Mouse (Mus musculus): Measurements from ENCODE around the gene Tnni1.

Gene Tnni1

DNA sequence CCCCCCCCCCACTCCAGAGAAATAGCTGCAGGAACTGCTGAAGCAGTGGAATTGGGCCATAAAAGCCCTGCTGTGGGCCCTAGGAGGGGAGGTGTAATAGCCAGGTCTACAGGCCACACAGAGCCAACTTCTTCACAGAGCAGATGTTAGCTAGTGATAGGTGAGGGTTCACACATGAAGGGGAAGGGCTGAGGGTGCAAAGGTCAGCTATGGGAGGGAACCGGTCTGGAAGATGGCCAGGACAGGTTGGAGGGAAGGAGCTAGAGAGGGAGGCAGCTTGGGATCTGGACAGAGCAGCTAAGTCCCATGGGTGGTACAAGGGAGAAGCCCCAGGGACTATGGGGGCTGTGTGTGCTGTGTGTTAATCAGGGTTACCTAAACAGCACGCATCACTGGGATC is 30.9 kb downstream of the Tnni1 start:
- DNase-seq (ENCODE audit: low spot score) = no peak

DNA sequence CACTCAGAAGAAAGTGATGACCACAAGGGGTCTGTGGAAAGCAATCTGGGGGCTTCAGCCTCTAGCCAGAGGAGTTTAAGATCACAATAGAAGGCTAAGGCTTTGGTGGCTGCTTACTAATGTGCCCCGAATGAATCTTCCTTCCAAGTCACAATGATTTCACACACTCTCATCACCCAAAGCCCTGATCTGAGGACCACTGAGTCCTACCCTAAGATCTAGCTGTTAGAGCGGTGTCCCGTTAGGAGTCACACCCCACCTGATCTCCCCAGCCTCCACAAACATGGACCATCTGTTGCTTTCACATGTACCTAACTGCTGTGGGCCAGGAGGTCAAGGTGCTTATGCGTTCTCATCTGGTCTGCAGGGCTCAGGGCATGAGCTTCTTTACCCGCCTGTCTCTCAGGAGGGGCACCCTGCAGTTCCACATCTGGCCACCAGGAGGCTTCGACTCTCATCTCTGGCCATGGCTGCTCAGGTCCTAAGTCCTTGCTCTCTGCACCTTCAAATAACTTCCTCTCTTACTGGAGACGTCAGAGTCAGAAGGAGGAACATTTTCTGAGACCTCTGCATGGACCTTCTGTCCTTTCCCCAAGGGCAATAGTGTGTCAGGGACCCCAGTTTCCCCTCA is 31.9 kb downstream of the Tnni1 start:
- peak; percentile 44 for DNase-seq (ENCODE audit: low spot score)

DNA sequence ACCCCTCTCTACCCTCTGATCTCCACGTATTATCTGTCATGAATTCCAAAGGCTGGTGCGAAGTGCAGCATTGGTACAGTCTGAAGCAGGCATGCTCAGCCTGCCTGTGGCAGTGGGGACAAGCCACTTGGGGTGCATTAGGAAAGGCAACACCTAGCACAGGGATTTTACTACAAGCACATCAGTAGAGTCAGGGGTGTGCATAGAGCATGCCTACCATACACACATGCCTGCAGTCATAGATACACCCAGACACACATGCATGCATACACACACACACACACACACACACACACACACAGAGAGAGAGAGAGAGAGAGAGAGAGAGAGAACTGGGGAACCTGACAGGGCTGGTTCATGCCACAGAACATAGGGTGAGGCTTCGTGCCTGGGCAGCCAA is 33.0 kb downstream of the Tnni1 start:
- DNase-seq (ENCODE audit: low spot score) = no peak

DNA sequence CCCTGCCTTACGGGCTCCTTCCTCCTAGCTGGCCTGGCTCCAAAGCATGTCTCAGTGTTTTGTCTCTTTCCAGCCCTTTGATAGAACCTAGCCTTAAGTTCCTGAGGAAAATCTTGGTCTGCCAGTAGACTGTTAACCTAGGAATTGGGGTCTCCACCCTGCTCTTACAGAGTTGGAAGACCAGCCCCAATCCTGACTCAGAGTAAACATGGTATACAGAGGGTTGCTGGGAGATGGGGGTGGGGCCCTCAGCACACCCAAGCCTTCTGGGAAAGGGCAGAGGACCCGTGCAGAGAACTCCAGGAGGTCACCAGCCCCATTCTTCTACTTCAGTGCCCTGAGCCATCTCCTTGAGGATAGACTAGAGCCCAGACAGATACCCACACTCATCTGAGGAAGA is 33.4 kb downstream of the Tnni1 start:
- DNase-seq (ENCODE audit: low spot score) = no peak

DNA sequence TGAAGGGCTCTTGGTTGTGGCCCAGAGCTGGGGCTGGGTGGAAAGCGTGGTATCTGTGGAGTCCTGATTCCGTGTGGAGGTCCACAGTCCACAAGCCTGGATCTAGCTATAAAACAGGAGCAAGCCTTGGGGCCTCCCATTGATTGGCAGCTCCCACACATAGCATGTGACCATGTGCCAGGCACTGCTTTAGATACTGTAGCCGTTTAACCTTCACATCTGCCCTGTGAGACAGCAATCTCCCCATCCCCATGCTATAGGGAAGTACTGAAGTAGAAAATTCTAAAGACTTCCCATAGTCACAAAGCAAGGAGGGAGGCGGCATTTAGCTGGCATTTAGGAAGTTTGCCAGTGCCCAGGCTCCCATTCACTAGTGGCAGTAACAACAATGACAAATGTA is 33.8 kb downstream of the Tnni1 start:
- no peak for DNase-seq (ENCODE audit: low spot score)

DNA sequence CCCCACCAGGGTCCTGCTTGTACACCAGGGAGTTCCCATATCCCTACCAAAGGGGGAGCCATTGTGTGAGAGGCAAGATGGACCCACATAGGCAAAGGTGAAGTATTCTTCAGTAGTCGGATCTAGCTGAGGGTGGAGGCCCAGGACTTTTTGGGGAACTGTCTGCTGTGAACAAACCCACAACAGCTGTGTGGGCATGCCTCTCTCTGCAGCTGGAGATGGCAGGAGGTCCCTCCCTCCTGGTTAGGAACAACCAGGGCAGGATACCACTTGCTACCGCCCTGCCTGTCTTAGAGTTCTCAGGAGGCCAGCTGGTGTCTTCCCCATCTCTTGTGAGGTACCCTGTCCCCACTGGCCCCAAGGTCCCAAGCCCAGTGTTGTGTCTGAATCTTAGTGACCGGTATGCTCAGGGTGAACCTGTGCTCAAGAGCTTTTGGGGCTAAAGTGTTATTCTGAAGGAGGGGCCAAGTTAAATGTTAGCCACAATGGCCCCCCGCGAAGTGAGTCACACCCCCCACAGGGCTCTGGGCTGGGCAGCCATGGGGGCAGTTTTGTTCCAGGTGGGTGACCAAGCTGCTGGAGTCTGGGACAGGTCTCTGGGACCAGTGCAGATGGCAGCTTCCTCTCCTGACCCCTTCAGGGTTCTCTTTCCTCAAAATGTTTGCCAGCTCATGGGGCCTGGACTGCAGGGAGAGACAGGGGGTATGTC is 34.6 kb downstream of the Tnni1 start:
- no peak for DNase-seq (ENCODE audit: low spot score)

DNA sequence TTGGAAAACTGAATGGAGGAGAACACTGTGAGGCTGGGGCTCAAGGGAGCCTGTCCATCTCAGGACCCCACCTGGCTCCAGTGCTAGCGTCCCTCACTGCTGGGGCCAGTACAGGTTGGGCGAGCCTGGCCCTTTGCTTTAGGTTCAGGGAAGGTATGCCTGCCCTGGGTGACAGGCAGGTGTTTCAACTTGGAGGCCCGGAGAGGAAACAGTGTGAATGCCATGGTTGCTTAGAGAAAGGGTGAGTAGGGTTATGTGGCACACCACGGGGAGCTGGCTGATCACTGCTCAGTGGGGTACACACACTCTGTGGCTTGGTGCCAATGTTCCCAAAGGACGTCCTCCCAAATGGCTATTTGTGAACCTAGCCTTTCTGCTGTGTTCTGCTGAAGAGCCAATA is 35.3 kb downstream of the Tnni1 start:
- no peak for DNase-seq (ENCODE audit: low spot score)

DNA sequence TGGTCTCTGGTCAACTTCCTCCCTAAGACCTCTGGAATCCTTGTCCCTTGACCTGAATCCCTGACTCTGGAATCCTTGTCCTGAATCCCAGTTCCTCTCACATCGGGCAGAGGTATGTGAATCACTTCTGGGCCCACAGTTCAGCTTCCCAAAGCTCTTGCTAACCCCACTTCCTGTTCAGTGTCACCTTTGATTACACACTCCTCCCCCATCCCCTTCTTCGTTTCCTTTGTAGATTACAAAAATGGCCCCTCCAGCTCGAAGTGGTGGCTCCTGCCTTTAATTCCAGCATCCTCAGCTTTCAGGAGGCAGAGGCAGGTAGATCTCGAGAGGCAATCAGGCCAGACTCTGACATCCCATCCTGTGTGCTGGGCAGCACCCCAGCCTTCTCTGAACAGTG is 38.4 kb downstream of the Tnni1 start:
- DNase-seq (ENCODE audit: low spot score) = no peak

DNA sequence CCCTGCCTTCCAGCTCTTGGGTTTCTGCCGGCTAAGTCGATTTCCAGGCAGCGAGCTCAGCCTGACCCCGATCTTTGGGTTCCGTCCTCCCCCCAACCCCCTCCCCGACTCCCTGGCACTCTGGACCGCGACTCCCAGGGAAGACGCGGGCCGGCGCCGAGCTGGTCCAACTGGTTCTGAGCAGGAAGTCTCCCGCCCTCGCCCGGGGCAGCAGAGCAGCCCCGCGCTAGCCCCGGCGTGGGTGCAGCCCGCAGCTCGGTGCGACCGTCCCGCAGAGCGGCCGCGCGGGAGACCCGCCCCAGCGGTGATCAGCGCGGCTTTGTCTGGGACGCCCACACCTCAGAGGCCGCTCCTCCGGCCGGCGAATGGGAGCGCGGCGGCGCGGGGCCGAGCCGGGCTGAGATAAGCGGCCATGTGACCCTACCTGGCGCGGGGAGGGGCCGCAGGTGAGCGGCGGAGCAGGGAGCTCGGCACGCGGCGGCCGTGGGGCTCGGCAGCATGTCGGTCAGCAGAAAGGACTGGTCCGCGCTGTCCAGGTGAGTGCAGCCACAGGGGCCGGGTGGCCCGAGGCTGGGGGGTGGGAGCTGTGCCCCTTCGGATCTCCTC is 39.4 kb downstream of the Tnni1 start, which contains the start of gene Lad1:
TSS of gene Lad1 (plus strand) at position 118 of the 606 bp plus-strand sequence.
- no peak for DNase-seq (ENCODE audit: low spot score)

DNA sequence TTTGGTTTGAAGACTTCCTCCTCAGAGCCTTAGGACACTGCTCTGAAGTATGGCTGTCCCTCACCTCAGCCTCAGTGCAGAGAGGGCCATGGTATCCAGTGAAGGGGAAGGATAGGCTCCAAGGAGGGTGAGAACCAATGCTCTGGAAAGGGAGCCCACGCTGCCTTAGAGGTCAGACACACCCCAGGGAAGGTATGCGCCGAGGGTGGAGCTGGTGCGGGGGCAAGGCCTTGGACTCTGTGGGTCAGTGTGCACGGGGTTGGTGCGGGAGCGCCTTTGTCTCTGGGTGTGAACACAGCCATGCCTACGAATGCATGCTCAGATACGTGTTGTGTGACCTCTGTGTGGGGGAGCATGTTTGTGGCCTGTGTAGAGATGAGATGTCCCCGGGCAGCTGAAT is 40.8 kb downstream of the Tnni1 start:
- no peak for DNase-seq (ENCODE audit: low spot score)

DNA sequence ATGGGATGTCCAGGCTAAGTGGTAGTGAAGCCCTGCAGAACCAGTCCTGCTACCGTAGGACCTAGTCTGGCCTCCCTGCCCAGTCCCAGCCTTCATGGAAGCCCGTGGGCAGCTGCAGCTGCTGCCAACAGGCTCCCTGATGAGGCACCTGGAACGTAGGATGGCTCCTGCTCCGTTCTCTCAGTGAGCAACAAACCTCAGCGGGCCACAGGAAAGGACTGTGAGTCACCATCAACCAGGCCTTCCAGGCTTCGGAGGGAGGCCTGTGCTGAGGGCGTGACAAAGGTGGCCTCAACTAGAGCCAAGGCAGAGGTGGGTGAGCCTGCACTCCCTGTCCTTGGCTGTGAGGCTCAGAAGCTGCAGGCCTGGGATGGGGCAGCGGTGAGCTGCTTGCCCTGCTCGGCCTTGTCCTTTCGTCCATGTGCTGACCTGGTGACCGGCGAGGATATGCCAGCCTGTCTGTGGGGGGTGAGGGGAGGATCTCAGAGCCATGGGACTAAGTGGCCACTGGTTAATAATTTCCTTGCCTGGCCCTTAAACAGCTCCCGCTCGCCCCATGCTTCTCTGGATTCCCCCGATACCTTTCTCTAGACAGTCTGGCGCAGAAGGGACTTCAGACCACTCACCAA is 41.6 kb downstream of the Tnni1 start:
- no peak for DNase-seq (ENCODE audit: low spot score)

DNA sequence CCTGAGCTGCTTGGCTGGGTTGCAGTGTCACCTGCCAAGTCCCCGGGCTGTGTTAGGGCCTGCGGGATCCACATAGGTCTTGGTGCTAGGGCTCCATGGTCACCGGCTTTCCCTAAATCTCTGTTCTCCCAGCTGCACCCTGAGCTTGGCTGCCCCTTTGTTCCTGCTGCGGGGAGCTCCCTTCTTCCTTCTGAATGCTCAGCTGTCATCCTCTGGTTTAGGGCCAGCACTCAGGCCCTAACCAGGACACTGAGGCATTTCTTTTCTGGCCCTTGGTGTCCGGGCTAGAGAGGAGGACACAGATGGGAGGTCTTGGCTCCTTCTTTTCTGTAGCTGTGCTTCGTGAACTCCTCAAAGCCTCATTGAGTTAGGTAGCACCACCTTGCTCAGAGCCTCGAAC is 42.5 kb downstream of the Tnni1 start:
- no peak for DNase-seq (ENCODE audit: low spot score)

DNA sequence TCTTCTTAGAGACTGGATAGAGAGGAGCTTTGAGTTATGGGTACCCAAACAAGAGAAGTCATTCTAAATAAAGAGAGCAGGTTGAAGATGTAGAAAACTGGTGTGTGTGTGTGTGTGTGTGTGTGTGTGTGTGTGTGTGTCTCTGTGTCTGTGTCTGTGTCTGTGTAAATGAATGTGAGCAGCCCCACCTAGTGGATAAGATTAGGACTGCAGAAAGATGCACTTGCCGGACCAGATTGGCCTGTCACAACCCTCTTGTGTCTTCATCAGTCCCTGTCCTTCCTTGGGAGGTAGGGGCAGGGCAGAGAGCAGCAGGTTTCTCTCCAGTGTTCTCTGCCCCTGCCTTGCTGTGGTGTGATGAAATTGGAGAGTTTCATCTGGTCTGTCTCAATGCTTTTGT is 49.7 kb downstream of the Tnni1 start:
- DNase-seq (ENCODE audit: low spot score) = no peak

DNA sequence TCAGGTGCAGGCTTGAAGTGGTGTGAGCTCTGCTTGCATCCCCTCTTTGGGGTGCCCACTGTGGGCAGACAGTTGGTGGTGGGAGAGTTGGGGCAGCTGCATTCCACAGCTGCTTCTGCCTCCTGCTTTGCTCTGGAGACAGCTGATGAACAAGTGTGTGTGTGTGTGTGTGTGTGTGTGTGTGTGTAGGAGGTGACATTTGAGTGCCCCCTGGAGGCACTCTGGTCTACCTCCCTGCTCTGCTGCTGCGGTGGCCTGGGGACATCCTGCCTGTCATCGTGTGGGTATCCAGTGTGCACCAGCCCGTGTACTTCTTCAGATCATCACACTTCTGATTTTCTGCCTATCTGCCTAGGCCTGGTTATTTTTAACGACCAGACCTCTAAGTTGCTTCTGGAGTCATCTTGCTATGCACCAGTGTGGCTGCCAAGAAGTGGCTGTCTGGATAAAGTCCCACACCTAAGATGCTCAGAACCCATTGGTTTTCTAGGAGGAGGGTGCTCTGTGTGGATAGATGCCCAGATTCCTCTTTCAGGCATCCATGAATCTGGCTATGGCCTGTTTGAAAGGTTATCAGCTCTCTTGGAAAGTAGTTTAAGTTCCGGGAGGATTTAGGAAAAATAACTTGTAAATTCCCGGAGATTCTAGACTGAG is 55.1 kb downstream of the Tnni1 start:
- no peak for DNase-seq (ENCODE audit: low spot score)

DNA sequence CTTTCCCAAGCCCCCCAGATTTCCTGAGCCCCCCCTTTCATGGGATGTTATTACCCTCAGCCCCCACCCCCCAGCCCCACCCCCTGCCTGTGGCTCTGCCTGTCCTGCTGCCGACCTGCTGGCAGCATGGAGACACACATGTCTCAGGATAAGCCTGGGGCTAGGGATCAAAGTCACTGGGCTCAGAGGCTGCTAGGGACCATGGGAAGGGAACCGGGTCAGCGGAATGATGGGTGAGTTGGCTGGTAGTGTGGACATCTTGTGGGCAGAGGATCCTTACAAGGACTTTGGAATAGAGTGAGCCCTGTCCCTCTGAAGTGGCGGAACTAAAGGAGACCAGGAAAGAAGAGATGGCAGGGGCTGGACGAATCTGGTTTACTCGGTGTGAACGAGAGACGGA is 55.7 kb downstream of the Tnni1 start:
- no peak for DNase-seq (ENCODE audit: low spot score)

DNA sequence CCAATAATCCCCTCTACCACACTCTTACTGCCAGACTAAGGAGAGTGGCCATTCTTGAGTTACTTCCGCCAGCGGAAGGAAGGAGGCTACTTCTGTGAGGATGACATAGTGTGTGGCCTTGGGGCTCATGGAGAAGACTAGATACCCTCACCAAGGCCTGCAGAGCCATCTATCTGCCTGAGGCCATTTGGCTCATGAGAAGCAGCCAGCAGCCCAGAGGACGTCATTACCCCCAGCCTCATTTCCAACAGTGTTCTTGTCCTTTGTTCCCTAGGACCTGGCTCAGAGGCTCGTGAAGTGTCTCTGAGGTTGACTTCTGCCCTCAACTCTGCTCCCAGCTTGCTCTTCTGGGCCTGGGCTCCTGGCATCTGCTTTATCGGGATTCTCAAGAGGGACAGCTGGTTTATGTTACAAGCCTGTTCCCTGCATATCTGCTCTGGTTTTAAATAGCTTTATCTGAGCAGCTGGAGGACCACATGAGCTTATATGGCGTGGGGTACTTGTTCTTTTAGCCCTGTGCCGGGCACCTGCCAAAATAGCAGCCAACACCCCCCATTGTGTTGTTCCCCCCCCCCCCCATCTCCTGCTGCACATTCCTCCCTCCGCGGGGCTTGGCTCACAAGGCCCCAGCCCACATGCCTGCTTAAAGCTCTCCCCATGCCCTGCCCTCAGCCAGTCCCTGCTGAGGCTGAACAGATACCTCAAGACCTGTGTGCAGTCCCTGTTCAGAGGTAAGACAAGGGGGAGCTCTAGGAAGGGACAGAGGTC is 56.7 kb downstream of the Tnni1 start, which contains the start of gene Tnnt2:
TSS of gene Tnnt2 (plus strand) at position 639 of the 768 bp plus-strand sequence.
- no peak for DNase-seq (ENCODE audit: low spot score)

DNA sequence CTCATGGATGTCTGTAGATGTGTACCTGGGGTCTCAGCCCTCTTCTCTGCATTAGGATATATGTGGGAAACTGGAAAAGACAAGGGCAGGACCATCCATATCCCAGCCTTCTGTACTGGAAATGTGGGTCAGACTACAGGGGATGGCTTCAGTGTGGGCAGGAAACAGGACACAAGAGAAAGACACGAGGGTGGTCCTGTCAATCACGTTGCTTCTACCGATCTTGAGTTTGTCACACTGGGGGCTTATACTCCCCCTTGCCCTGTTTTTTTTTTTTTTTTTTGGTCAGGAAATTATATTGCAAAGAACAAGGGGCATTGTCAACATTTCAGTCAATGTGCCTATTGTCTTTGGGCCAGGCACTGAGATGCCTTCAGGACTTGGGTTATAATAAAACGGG is 59.4 kb downstream of the Tnni1 start:
- no peak for DNase-seq (ENCODE audit: low spot score)

DNA sequence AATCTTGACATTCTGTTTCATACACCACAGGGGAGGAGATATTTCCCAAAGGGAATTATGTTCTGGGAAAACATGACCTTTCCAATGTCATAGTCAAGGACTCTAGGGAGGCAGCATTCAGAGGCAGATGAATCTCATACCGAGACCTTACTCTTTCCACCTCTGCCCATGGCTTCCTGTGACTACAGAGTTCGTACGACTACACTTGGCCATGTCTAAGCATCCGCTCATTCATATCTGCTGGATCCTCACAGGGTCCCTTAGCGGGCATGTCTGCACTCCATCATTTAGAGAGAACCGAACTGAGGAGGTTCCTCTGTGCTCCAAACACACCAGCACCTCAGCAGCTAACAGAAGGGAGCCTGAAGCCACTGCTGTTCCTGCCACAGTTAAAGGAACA is 59.8 kb downstream of the Tnni1 start:
- DNase-seq (ENCODE audit: low spot score) = no peak

DNA sequence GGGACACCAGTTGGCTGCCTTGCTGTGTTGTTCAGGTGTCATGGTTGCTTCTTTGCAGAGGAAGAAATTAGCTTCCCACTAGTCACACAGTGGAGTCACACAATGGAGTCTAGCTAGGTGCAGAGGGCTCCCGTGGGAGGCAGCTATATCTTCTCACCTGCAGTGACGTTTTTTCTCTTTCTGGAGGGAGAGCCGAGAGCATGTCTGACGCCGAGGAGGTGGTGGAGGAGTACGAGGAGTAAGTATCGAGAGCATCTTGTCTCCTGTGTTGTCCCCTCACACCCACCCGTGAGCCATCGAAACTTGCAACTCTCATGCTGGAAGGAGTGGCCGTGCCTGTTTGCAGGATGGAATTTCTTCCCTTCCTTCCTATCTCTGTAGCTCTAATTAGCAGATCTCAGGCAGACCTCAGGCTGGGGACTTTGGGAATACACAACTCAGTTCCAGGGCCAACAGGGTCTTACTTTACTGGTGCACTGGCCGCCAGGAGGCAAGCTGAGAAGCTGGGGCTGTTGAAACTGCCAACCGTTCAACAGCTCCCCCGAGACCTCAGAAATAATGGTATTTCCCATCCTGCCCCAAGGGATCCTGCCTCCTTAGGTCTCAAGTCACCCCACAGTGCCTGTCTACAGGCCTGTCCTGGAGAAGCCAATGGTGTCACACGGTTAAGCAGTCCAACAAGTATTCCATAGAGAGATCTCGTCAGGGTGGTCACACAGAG is 61.6 kb downstream of the Tnni1 start:
- no peak for DNase-seq (ENCODE audit: low spot score)

DNA sequence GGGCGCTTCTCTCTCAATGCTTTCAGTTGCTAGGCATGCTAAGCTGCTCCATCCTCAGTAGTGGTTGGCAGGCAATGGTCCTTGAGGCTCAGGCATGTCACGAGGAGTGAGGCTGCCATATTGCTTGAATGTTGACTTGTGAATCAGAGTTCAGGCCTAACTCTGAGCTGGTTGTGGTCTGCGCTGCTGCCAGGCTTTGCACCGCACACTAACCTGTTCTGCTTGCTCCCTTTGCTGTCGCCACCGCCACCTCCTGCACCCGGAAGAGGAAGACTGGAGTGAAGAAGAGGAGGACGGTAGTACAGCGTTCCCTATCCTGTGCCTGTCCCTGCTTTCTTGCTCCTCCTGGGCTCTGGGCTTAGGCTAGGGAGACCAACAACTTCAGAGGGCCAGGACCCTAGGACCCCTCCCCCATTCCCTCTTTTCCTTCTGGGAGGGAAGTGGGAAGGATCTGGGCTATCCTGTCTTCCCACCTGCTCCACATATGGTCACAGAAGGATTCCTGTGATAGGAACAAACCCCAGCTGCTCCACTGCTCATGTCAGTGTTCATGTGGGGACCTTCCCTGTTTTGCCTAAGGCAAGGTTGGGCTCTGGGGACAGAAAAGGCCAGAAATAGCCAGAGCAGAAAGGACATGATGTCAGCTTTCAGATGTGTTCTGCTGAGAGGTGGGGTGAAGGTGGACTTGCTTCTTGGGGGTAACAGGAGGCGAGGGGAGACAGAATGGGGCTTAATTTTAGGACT is 64.5 kb downstream of the Tnni1 start:
- no peak for DNase-seq (ENCODE audit: low spot score)

Measured in ovary, adult 18-20 months (tissue).